Mouse (Mus musculus): ENCODE measurements at regions not wholly inside any gene's neighbourhood (a gene's known extent, or its start where the extent isn't known, plus 50 kb on each side); places are given as distances from the start of the nearest gene placed in this dataset.

DNA sequence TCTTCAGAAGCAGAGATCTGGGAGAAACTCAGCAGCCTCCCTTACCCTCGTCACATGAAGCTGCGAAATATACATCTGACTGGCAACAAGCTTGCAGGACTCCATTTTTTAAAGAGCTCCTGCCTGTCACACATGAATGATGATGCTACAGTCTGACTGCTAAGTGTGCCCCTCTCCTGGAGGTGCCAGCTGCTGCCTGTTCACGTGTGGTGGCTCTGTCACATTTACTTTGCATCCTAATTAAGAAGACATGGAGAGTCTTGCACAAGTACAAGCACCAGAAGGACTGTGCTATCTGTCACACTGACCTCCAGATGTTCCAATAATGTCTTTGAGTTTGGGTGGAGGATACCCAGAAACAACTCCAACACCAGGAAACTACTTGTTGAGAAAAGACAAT is 240.2 kb downstream of the Ube2cbp start:
- DNase-seq (ENCODE audit: low spot score in 2 of 2) = no peak

DNA sequence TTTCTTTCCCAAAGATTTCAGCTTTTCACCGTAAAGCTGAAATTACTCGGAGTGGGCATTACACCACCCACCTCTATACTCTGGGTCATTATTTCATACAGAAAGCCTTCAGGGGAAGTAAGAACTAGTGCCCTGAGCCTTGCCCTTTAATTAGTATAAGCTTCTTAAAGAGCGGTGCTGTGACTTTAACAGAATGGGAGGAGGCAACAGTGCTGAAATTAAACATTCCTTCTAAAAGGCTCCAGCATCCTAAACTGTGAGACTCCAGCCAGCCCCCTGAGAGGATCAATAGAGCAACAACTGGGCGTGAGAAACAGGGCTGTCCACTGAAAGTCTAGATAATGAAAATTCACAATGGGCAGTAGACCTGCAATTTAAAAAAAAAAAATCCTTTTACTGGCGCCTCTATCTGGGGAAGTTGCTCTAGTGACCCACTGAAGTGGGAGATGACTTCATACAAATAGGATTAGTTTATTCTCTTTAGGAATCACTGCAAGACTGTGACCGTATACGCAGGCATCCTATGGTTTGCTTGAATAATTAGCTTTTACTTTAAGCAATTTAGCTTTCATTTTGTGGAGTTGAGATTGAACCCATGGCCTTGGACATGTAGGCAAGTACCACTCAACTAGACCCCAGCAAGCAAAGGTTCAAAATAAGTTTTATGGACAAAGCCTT is 233.9 kb downstream of the Ube2cbp start:
- DNase-seq (ENCODE audit: low spot score in 2 of 2) = no peak

DNA sequence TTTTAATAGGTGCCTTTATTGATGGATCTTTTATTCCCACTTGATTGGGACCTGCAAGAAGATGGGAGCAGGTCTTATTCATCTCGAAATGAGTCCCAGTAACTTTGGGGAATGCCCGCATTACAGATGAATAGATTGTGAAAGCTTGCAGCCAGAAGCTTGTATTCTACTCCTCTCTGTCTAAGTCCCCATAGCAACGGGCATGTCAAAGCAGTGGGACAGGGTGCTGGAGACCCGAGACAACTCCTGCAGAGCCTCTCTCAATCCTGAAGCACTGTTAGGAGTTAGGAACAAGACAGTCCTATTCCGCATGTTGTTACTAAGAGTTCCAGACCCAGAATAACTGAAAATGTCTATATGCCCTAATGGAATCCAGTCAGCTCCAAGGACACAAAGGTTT is 233.1 kb downstream of the Ube2cbp start:
- DNase-seq (ENCODE audit: low spot score in 2 of 2) = no peak

DNA sequence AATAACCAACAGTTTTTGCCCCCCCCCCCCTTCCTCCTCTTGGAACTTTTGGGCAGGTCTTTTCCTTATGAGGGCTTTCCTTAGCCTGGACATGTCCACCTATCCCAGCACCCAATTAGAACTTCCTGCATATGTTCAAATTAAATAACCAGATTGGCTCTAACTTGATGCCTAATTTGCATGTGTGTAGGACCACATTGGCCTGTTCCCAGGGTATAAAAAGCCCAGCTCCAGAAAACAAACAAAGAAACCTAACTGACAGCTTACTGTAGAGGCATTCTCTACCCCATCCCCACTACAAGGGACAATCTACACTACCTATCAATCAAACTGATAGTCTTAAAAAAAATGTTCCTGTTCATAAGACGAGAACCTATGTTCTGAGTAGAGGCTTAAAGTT is 232.6 kb downstream of the Ube2cbp start:
- DNase-seq (ENCODE audit: low spot score in 2 of 2) = no peak

DNA sequence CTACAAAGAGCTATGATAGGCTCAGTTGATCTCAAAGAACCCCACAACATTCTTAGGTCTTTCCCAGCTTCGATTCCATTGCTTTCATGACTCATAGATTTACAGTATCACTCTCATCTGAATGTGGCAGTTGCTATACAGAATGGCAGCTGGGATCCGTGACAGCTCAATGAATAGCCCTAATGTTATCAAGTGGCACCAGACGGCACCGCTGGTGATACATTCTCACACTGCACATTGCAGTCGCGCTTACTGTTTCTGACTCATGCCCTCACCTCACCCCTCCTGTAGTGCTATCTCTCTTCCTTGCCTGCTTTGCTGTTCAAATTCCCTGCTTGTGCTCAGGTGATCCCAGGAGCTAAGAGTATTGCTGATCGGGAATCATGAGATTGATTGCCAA is 231.0 kb downstream of the Ube2cbp start:
- DNase-seq (ENCODE audit: low spot score in 2 of 2) = no peak

DNA sequence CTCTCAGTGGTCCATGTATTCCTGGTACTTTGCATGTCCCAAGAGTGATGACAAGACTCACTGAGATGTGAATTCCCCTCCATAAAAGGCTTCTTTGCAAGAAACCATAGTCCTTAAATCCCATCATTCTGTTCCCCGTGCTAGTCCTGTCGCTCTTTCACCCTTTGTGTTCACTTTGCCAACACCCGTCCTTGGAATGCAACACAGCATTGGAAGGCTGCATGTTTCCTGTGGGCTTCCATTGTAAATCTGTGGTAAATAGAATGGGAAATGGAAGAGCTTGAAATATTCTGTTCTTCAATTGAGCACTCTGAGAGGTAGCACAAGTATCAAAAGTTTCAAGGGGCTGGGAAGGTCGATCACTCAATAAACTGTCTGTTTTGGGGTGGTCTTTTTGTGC is 226.1 kb downstream of the Ube2cbp start:
- no peak for DNase-seq (ENCODE audit: low spot score in 2 of 2)

DNA sequence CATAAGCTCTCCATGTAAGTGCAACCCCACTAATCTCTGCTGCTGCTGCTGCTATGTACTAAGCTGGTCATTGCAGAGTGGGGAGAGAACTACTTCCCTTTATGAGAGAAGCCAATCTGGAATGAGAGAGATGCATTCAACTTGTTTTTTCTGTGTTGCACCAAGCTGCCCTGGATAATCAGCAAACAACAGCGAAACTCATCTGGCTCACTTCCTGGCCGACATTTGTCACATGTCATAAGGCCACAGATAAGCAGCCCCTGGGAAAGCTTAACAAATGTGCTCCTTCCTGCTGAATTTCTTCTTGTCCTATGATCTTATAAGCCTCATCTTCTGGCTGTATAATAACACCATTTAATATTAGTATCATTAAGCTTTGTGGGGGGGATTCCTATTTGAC is 224.5 kb downstream of the Ube2cbp start:
- DNase-seq (ENCODE audit: low spot score in 2 of 2) = no peak

DNA sequence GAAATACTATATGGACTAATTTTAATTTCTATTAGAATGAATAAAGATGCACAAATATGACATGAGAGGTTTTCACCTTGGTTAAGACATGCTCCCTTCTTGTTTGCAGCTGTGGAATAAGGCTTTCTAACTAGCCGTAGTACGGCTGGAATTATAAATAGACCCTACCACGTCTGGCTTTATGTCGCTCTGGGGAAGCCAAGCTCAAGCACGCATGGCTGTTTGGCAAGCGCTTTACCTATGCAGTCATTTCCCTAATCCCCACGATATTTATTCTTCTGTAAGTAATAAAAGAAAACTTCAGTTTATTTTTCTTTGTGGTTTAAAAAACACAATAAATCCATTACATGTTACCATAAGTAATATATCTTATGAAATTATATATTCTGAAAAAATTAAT is 223.9 kb downstream of the Ube2cbp start:
- no peak for DNase-seq (ENCODE audit: low spot score in 2 of 2)

DNA sequence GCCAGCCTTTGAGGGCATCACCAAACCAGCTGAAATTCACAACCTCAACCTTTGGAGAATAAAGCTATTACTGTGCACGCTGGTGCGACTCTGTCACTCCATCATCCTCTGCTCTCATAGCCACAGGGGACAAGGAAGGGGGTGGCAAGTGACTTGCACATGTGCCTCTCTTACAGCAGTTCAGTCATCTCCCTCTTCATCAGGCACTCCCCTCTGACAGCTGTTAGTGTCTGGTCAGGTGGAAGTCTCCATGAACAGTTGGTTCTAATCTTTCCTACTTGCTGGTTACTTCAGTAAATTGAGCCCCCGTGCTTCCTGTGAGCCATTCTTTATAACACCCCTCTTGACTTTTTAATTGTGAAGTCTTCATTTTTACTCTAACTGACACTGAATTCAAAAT is 214.6 kb downstream of the Ube2cbp start:
- DNase-seq (ENCODE audit: low spot score in 2 of 2) = no peak

DNA sequence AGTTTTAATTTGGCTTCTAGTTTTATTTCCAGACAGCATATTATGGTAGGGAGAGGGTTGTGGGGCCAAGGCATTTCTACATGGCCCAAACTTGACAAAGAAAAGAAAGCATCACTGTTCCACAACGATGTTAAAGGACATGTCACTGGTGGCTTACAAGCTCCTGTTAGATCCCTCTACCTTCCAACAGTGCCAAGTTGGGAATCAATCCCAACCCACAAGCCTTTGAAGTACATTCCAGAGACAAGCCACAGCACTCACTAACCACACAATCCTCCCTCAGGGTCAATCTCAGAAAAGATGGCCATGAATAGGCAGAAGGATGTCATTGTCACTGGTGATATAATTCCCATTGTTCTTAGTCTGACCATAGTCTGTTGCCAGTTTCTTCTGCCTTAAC is 213.4 kb downstream of the Ube2cbp start:
- no peak for DNase-seq (ENCODE audit: low spot score in 2 of 2)

Measured in left cerebral cortex, adult 9 months (tissue).